Mouse (Mus musculus) kidney, postnatal 36 days (tissue): ENCODE measurements around the gene Zfp781.
A peak's percentile ranks its signal among the peaks of the same experiment; 100 is the strongest.
"Not testable (repeated sequence)": the region's sequence is repeated elsewhere in the genome, so short reads cannot be mapped to it uniquely, and the experiment has no call there.

Experiments
- DNase-seq, 2 experiments: peaks; one replicate each; pipeline ENCODE4 v3.0.0; 2021 to 2022; ENCODE audit warnings: mixed read lengths in 2 of 2

Zfp781 gene

GRCm38 (mm10) chr10:81929842-81930743 is at the start of gene Zfp781:
Gene Zfp781 (minus strand): TSS chr10:81930480.
- DNase-seq = not testable (repeated sequence)

DNA sequence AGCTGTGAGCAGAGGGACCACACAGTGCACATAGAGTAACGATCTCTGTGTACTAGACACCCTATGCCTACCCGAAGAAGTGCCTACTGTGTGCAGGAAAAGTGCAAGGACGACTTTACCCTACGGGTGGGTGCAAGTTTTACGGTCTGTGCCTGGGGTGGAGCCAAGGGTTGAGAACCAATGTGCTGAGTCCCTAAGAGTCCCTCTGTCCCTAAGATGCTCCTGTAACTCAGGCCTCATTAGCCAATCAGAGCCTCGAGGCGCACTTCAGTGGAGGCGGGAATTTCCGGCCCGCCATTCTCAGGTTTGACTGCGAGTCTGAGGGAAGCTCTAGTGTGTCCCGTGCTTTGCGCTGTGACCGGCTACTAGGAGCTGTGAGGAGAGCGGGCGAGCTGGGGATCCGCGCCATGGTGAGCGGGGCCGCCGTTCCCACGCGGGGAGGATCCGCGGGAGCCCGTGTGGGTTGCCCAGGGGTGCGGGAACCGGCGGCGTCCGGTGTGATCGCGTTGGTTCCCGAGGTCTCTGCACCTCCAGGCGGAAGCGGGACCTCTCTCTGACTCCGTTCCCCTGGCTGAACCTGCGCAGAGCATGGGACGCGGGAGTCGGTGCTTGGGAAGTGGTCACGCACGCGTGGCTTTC is 48.2 kb upstream of the Zfp781 start:
- DNase-seq = not testable (repeated sequence)

GRCm38 (mm10) chr10:81930744-81931118 is 451 bp upstream of the Zfp781 start:
- DNase-seq = not testable (repeated sequence)

- peak in 1 of 2 experiments; percentile 1 for DNase-seq
Measured at GRCm38 (mm10) chr10:81863409-81864407, 66.6 kb downstream of the Zfp781 start, which contains the start of gene Gm32687. Gene Gm32687 (plus strand): TSS chr10:81863934.
